Mouse (Mus musculus) embryonic facial prominence, embryonic 12.5 days (tissue): Measurements from ENCODE around the gene Cap2. TPM values are rescaled to one million over a fixed set of nuclear protein-coding genes. Genes with fewer than 3 reads are reported as not detected.

Source experiments
- polyA plus RNA-seq: library from polyadenylated mRNA; unstranded; fragments of >200 nt; fragmentation: Nextera tagmentation; extraction: Ambion mirVana; gene quantifications from 2 replicates; pipeline ENCODE4 v1.2.1, GENCODE M21; 2016

The Cap2 gene
- polyA plus RNA-seq, 1 experiment from 2014 or later, result 12.4 TPM

Other genes starting within 250 kb of the Cap2 start
- 0.31 and 0.50 TPM in 2 replicates for gene Stmnd1, start 228.1 kb upstream of the Cap2 start, polyA plus RNA-seq
- 5.0 and 5.2 TPM in 2 replicates for gene Rbm24, start 83.4 kb upstream of the Cap2 start, polyA plus RNA-seq
- 15.3 and 17.4 TPM in 2 replicates for gene Fam8a1, start 167.7 kb downstream of the Cap2 start, polyA plus RNA-seq
- gene Nup153, start 226.1 kb downstream of the Cap2 start, polyA plus RNA-seq, result 38.5 and 42.3 TPM in 2 replicates